Mouse (Mus musculus) forebrain, postnatal 0 days (tissue): ENCODE data around the gene Cmpk1. TPM values are rescaled to one million over a fixed set of nuclear protein-coding genes. Genes with fewer than 3 reads are reported as not detected.
A peak's percentile ranks its signal among the peaks of the same experiment; 100 is the strongest.

ENCODE experiments used
- ATAC-seq: fragments of 200-750 bp; cut with Nextera tagmentation; 2 replicates; pipeline ENCODE4 v1.8.0; 2017; ENCODE audit warnings: mild to moderate bottlenecking, moderate library complexity
- DNase-seq: peaks from one replicate; pipeline ENCODE4 v3.0.0-alpha.2; 2015
- H3K27ac ChIP-seq: fragments of 300-500 bp; sonication (generic); 2 replicates; pipeline ENCODE4 v1.5.1; 2014; ENCODE audit warnings: low read depth, mild to moderate bottlenecking, antibody characterized with exemption, low read length, moderate library complexity, mixed read lengths
- H3K27me3 ChIP-seq: fragments of 300-500 bp; sonication (generic); 2 replicates; pipeline ENCODE4 v1.6.1; 2014; ENCODE audit warnings: mild to moderate bottlenecking, low read length, mixed read lengths; ENCODE audit not compliant: insufficient read depth
- H3K36me3 ChIP-seq: fragments of 300-500 bp; sonication (generic); 2 replicates; pipeline ENCODE4 v1.6.1; 2014; ENCODE audit warnings: mild to moderate bottlenecking, moderate library complexity; ENCODE audit not compliant: insufficient read depth
- H3K4me1 ChIP-seq: fragments of 300-500 bp; sonication (generic); 2 replicates; pipeline ENCODE4 v1.6.1; 2014; ENCODE audit warnings: antibody characterized with exemption; ENCODE audit not compliant: insufficient read depth
- H3K4me2 ChIP-seq: fragments of 300-500 bp; sonication (generic); 2 replicates; pipeline ENCODE4 v1.6.1; 2014; ENCODE audit warnings: low read depth, mild to moderate bottlenecking, moderate library complexity
- H3K4me3 ChIP-seq: fragments of 300-500 bp; sonication (generic); 2 replicates; pipeline ENCODE4 v1.5.1; 2014; ENCODE audit warnings: low read depth, low read length, mixed read lengths
- H3K9ac ChIP-seq: fragments of 300-500 bp; sonication (generic); 2 replicates; pipeline ENCODE4 v1.6.1; 2014; ENCODE audit warnings: mild to moderate bottlenecking
- H3K9me3 ChIP-seq: fragments of 300-500 bp; sonication (generic); 2 replicates; pipeline ENCODE4 v1.6.1; 2016; ENCODE audit warnings: low read length
- CTCF ChIP-seq: sonication (generic); IDR thresholded peaks from 2 replicates; pipeline ENCODE4 v1.5.1; 2016; ENCODE audit warnings: antibody characterized with exemption, control low read depth, low read depth
- WGBS: fragments of 180-500 bp; shearing (Covaris S2); extraction: QIAGEN DNeasy Blood & Tissue Kit; methylation state at CpG from one replicate; pipeline ENCODE4 v1.1.7; 2014; 5-methylcytosine and 5-hydroxymethylcytosine counted together
- polyA plus RNA-seq: library from polyadenylated mRNA; unstranded; fragments of >200 nt; fragmentation: Nextera tagmentation; extraction: Ambion mirVana; gene quantifications from 2 replicates; pipeline ENCODE4 v1.2.1, GENCODE M21; 2015
- total RNA-seq: library from RNA; depleted of rRNA; stranded (reverse); fragments of >200 nt; gene quantifications from 2 replicates; pipeline ENCODE4 v1.2.3, GENCODE M21; 2014

Cmpk1 gene
- total and polyA plus RNA-seq, 2 experiments from 2014 or later: 132 to 208 TPM

DNA sequence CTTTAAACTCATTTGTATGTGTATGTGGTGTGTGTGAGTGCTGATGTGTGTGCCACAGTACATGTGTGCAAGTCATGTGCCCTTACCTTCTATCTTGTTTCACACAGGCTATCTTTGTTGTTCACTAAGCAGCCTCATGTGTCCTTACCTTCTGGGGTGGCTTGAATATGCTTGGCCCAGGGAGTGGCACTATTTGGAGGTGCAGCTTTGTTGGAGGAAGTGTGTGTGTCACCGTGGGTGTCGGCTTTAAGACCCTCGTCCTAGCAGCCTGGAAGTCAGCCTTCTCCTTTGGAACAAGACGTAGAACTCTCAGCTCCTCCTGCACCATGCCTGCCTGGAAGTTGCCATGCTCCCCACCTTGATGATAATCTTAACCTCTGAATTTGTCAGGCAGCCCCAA lies 40.6 kb downstream of the Cmpk1 start:
- Histone ChIP-seq H3K36me3 (no peaks in the 10 kb centered on the region), H3K4me3 (no peak overlapping the region), H3K27me3 (0 out of 2 replicates have a peak, but pooled peaks cover 7% of the 10 kb centered on the region), H3K4me1 (no peaks in the 10 kb centered on the region), H3K4me2 (no peak overlapping the region), H3K9me3 (no peaks in the 10 kb centered on the region), H3K9ac (no peak overlapping the region), H3K27ac (no peak overlapping the region)
- no peak for ATAC-seq
- WGBS: 86% methylated on average over 4 of the region's 4 CpGs
- DNase-seq: no peak
- TF ChIP-seq CTCF: no peak

DNA sequence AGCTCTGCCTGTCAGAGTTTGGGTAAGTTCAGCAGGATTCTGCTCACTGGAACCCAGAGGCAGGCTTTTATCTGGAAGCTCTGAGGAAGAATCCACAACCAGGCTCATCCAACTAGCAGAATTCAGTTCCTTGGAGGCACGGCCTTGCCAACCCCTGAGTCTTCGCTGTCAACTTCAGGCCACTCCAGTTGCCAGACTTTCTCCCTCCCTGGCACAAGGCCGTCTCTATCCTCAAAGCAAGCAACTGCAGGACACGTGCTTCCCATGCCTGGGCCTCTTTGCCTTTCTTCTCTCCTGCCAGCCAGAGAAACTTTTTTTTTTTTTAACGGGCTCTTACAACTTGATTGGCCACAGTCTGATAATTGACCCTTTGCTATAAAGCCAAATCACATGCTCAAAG lies 42.0 kb downstream of the Cmpk1 start:
- 25% methylated on average over 5 of the region's 5 CpGs for WGBS
- H3K9me3 ChIP-seq: no peaks in the 10 kb centered on the region
- TF ChIP-seq CTCF: no peak
- H3K36me3 ChIP-seq: no peaks in the 10 kb centered on the region
- H3K4me2 ChIP-seq: no peak overlapping the region
- H3K27me3 ChIP-seq: 0 out of 2 replicates have a peak, but pooled peaks cover 7% of the 10 kb centered on the region
- no peaks in the 10 kb centered on the region for H3K4me1 ChIP-seq
- ATAC-seq: no peak
- H3K4me3 ChIP-seq: no peak overlapping the region
- peak; percentile 20 for DNase-seq
- H3K9ac ChIP-seq: no peak overlapping the region
- H3K27ac ChIP-seq: no peak overlapping the region

DNA sequence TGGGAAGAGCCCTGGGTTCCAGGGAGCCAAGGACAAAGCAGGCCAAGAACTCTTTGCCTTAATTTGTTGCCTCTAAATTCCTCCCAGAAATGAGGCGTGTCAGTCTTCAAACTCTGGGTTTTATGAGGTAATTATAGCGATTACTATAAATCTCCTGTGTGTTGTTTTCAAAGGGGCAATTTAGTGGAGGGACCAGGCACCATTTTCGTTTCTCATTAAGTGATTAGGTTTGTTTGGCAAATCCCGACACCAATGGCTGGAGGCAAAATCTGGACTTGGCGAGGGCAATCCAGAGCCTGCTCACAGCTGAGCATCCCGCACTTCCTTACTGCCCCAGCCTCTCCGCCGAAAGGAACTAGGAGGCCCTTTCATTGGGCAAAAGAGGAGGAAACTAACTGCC lies 44.5 kb downstream of the Cmpk1 start:
- no peak for TF ChIP-seq CTCF
- Histone ChIP-seq H3K4me2 (no peak overlapping the region), H3K9ac (no peak overlapping the region), H3K4me3 (no peak overlapping the region), H3K27me3 (0 out of 2 replicates have a peak, but pooled peaks cover 7% of the 10 kb centered on the region), H3K9me3 (no peaks in the 10 kb centered on the region), H3K27ac (no peak overlapping the region), H3K4me1 (no peaks in the 10 kb centered on the region), H3K36me3 (no peaks in the 10 kb centered on the region)
- ATAC-seq (no peak), DNase-seq (no peak)
- WGBS: 24% methylated on average over 8 of the region's 8 CpGs

DNA sequence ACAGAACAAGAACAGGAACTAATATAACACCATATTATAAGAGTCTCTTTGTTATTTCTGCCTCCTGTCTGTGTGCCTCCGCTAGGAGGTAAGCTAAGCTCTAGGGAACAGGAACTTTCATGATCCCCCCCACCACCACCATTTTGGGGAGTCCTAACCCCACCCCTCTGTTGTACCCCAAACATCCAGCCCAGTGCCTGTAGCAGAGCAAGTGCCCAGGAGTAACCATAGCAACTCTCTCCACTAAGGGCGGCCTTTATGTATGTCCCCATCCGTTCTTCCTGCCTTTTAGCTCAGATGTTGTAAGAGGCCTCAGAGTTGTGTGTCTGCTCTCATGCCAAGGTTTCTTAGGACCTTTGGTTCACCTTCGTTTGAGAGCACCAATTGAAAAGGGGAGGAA lies 44.9 kb downstream of the Cmpk1 start:
- WGBS: 29% methylated on average over 4 of the region's 4 CpGs
- Histone ChIP-seq H3K4me3 (no peak overlapping the region), H3K9ac (no peak overlapping the region), H3K27me3 (0 out of 2 replicates have a peak, but pooled peaks cover 7% of the 10 kb centered on the region), H3K9me3 (no peaks in the 10 kb centered on the region), H3K27ac (no peak overlapping the region), H3K36me3 (no peaks in the 10 kb centered on the region), H3K4me2 (no peak overlapping the region), H3K4me1 (no peaks in the 10 kb centered on the region)
- ATAC-seq (no peak; the same call in 1 of the 2 replicates), DNase-seq (no peak)
- no peak for TF ChIP-seq CTCF

DNA sequence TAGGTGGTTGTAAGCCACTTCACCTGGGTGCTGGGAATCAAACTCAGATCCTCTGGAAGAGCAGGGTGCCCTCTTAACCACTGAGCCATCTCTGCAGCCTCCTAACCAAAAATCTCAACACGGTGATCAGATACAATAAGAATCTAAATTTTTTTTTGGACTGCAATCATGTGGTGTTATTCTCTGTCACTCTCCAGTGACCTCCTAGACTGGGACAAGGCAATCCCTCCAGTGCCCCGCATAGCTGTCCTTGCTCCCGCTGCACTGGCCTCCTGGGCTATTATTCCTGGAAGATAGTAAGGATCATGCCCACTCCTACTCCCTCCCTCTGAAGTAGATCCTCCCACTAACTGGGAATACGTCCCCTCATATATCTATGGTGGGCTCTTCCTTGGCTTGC lies 45.7 kb downstream of the Cmpk1 start:
- no peak overlapping the region for H3K4me2 ChIP-seq
- H3K4me3 ChIP-seq: no peak overlapping the region
- ATAC-seq: no peak
- no peaks in the 10 kb centered on the region for H3K9me3 ChIP-seq
- no peak for TF ChIP-seq CTCF
- 86% methylated on average over 4 of the region's 4 CpGs for WGBS
- no peaks in the 10 kb centered on the region for H3K27me3 ChIP-seq
- H3K4me1 ChIP-seq: no peaks in the 10 kb centered on the region
- H3K36me3 ChIP-seq: no peaks in the 10 kb centered on the region
- DNase-seq: no peak
- H3K27ac ChIP-seq: no peak overlapping the region
- H3K9ac ChIP-seq: no peak overlapping the region

DNA sequence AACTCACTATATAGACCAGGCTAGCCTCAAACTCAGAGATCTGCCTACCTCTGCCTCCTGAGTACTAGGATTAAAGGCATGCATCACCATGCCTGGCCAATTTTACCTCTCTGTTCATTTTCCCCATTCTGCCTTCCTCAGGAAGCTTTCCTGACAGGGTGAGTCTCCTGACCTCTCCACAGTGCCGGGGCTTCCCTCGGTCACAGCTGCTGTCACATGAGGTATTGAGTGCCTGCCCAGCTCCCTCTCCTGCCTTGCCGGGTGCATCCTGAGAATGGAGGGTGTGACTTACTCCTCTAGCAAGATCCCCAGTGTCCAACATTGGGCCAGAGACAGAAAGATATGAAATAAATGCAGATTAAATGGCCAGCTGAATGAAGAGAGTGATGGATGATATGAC lies 48.8 kb downstream of the Cmpk1 start:
- Histone ChIP-seq H3K27me3 (no peaks in the 10 kb centered on the region), H3K27ac (no peak overlapping the region), H3K4me1 (no peaks in the 10 kb centered on the region), H3K4me2 (no peak overlapping the region), H3K9ac (no peak overlapping the region), H3K4me3 (no peak overlapping the region), H3K36me3 (no peaks in the 10 kb centered on the region), H3K9me3 (no peaks in the 10 kb centered on the region)
- no peak for DNase-seq
- WGBS: 70% methylated on average over 3 of the region's 3 CpGs
- TF ChIP-seq CTCF: no peak
- ATAC-seq: no peak

DNA sequence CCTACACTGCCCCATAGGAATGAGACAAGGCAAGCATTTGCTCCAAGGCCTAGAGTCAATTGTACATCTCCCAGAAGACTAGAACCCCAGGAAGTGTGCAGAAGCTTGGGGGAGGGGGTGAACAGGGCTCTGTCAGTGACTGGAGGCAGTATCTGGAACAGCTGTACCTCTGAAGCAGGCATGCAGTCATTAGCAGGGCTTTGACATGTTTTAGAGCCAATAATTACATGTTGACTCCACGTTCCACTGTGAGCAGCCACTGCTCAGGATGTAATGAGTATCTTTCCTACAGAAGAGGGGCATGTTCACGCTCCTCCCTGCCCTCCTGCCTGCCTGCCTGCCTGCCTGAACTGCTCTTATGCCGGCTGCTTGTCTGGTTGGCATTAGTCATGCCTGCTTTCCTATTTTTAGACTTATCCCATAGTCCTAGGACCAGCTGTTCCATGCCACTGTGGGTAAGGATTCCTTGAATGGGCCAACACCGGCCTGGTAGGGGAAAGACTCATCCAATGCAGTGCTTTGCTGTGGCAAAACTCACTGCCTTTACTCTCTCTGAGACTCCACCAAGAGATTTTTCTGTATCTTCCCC lies 49.5 kb downstream of the Cmpk1 start:
- DNase-seq (no peak), ATAC-seq (peak; percentile 66)
- Histone ChIP-seq H3K36me3 (no peaks in the 10 kb centered on the region), H3K9ac (no peak overlapping the region), H3K9me3 (no peaks in the 10 kb centered on the region), H3K27ac (no peak overlapping the region), H3K4me1 (no peaks in the 10 kb centered on the region), H3K27me3 (no peaks in the 10 kb centered on the region), H3K4me2 (no peak overlapping the region), H3K4me3 (no peak overlapping the region)
- WGBS: 51% methylated on average over 4 of the region's 4 CpGs
- TF ChIP-seq CTCF: no peak
